Mouse (Mus musculus) ovary, adult 2 months (tissue): ENCODE results near the gene Dnttip2. TPM values are rescaled to one million over a fixed set of nuclear protein-coding genes. Genes with fewer than 3 reads are reported as not detected.

Source experiments
- polyA plus RNA-seq: library from polyadenylated mRNA; depleted of rRNA; stranded (reverse); fragments of >200 nt; gene quantifications from 2 replicates; pipeline ENCODE4 v1.2.3, GENCODE M21; 2012; rRNA removed

The Dnttip2 gene
- polyA plus RNA-seq, result 4.4 and 4.8 TPM in 2 replicates

DNA sequence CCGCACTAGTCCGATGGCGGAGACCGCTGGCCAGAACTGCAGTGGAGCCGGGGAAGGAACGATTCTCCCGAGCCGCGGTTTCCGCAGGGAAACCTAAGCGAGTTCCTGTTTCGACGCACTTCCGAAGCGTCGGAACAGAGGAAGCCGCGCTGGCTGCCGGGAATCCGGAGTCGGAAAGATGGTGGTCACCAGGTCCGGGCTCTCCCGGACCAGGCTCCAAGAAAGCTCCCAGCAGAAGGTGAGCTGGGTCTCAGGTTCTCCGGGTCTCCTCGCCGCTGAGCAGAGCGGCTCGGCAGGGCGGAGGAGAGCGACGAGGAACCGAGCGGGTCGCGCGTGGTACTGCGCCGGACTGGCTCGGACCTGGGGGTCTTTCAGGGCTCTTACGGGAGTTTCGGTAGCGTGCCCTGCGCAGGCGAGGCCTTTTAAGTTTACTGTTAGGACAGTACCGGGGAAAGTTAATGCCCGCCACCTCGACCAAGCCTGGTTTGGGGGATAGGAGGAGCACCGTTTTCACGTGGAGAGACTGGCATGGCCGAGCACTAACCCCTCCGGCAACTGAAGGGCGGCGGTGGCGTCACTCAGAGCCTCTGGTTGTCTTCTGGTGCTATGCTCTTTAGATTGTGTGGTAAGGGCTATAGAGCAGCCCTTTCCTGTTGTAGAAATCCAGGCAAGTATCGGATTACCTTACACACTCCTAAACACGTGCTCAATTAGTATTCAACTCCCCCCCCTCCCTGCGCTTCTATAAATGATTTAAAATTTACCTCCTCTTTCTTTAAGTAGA, at the start of gene Dnttip2:
Gene Dnttip2 (plus strand): TSS at position 148 of the 784 bp plus-strand sequence.

GRCm38 (mm10) chr3:122245215-122245877, 28.8 kb upstream of the Dnttip2 start, which contains the start of gene Gclm:
Gclm (plus strand) TSS chr3:122245557.

GRCm38 (mm10) chr3:122293954-122294850, 20.0 kb downstream of the Dnttip2 start, which contains the start of gene Bcar3:
Bcar3 (plus strand) TSS chr3:122294136.

Other genes starting within 250 kb of the Dnttip2 start
- gene Abca4, start 229.9 kb upstream of the Dnttip2 start, polyA plus RNA-seq, result 6.4 and 8.2 TPM in 2 replicates
- 72.7 and 120 TPM in 2 replicates for gene Gclm, start 28.8 kb upstream of the Dnttip2 start, polyA plus RNA-seq
- 56.4 and 77.8 TPM in 2 replicates for gene Bcar3, start 19.7 kb downstream of the Dnttip2 start, polyA plus RNA-seq